Mouse (Mus musculus) ovary, postnatal 10 days (tissue): ENCODE data around the gene Sncg.
"Not testable (repeated sequence)": the region's sequence is repeated elsewhere in the genome, so short reads cannot be mapped to it uniquely, and the experiment has no call there.

Experiments used
- DNase-seq: peaks from one replicate; pipeline ENCODE4 v3.0.0; 2022; ENCODE audit warnings: low spot score

The Sncg gene

DNA sequence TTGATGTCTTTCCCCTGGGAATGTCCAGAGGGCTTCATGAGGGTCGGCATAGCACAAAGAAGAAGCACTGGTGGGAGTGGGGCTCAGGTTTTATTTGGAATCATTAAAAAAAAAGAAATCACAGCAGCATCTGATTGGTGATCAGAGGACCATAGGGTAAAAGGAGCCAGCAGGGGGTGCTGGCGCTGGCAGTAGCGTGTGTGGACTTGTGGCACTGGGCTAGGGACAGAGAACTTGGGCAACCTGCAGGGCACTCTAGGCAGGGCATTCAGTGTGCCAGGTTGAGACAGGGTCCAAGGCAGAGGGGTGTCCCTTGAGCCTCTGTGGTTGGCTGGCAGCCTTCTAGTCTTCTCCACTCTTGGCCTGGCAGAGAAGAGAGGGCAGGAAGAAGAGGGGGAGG is 4.4 kb downstream of the Sncg start:
- no peak for DNase-seq

DNA sequence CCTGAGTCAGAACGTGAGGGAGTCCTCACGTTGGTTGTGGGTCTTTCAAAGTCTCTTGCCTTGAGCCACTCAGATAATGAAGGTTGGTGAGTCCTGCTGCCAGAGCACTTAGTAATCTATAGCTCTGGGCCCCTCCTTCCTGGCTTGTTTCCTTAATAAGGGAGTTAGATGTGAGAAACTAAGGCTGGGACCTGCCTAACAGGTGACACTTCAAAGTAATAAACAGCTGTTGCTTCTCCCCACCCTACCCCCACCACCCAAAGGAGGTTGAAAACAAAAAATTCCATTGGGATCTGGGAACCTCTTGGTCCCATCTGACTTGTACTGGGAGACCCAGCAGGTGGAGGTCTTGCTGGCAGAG is 9.5 kb downstream of the Sncg start:
- DNase-seq, result no peak

DNA sequence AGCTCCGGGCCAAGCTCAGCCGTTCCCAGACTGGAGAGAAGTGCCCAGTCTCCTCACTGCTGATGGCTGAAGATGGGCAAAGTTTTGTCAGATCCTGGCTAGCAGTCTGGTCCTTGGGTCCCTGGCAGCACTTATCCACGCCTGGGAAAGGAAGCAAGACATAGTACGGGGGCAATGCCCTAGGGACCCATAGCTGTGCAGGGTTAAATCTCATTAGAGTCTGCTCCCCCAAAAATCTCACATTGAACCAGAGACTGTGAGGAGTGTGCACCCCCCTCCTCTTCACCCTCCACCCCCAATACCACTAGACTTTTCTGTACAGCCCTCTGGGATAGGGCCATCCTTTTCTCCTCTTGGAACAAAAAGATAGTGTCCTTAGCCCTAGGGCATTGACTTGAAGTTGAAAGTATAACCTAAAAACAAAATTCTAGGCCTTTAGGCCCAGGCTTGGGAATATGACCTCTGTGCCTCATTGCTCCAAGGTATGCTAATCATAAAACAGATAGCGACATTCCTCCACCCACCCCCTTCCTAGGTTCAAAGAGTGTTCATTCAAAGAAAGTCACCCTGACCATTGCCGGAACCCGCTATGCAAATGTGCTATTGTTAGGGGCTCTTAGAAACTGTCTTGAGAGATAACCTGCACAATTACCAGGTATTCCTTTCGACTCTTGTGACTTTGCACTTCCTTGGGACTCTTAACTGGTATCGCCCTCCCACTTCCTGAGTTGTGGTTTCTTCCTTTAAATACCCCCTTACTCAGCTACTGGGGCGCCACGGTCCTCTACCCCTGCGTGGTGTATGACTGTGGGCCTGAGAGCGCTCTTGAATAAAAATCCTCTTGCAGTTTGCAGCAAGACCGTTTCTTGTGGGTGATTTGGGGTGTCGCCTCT is 10.1 kb downstream of the Sncg start:
- not testable (repeated sequence) for DNase-seq

DNA sequence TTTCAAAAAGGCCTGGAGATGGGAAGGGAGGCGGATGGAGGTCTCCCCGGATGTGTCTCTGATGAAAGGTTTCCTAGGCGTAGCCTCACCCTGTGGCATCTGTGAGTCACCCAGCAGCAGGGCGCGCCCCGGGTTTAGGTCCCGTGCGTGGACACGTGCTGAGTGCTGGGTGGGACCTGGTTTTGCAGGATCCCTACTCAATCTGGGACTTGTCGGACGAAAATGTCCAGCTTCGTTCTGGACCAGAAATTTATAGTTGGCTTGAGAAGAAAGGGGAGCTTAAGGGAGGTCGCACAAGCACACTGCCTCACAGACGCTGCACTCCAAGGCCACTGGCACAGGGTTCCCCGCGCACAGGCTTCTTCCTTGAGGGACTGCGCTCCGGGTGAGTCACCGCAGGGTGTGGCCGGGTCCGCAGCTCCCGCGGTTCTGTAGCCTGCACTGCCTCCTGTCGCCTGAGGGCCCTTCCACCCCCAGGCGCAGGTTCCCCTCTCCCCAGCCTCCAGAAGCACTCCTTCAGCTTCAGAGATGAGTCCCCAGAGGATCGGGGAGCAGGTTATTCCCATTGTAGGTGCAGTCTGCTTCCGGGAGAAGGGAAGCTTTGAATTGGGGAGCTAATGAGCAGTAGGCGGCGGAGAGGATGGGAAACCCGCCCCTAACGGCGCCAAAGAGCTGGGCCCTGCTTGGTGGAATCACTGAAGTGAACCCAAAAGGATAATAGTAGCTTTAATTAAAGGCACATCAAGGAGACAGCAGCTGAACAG is 10.9 kb downstream of the Sncg start:
- DNase-seq, result no peak

DNA sequence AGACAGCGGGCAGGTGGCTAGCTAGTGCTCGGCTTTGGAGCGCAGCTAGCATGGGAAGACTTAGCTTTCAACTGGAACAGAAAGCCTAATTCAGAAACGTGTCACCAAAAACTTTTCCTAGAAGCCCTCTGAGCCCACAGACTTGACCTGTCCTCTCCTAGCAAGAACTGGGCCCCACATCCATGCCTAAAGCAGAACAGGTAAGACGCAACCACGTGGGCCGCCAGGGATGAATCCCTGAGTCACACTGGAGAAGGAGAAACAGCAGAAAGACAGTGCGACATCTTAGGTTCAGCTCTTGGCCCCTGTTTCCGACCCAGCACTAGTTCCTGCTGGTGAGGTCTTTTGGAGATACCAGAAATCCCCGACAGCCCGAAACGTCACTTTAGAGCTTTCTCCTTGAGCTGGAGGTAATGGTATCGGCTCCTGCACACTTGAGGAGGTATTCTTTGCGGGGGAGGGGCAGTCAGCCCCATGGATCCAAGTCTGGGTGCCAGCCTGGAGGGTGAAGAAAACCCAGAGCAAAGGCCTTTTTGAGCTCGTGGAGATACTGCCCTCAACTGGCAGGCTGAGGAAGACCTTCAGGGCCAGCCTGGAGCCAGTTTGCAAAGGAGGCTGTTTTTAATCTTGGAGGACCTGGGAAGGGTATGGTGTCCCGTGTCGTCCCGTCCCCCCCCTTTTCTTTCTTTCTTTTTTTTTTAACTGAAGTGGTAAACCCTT is 11.7 kb downstream of the Sncg start:
- peak; percentile 25 for DNase-seq

DNA sequence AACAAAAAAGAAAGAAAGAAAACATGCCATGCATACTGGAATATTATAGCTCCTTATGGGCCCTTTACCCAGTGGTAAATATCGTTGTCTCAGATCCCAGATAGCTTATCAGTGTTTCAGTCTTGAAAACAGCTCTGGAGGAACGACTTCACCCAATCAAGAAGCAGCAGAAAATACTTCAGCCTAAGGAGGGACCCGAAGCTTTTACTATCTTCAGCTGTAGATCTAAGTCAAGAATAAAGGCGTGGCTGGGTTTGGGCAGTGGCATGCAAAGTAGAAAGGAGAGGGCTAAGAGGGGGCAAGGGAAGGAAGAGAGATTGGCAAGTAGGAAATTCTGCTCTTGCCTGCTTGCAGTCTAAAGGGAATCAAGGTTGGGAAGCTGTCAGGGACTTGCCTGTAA is 12.5 kb downstream of the Sncg start:
- DNase-seq, result no peak

DNA sequence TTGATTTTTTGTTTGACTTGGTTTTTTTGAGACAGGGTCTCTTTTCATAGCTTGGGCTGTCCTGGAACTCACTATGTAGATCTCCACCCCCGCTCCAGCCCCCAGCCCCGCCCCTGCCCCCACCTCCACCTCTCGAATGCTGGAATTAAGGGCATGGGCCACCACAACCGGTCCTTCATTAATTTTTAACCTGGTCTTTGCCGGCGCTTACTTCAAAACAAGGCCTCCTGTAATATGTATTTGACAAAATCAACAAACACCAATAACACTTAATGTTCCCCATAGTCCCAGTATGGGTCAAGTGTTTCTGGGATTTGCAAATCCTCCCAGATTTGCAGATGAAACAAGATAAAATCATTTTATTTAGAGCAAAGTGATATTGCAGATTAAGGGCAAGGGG is 14.3 kb downstream of the Sncg start:
- DNase-seq, result no peak

DNA sequence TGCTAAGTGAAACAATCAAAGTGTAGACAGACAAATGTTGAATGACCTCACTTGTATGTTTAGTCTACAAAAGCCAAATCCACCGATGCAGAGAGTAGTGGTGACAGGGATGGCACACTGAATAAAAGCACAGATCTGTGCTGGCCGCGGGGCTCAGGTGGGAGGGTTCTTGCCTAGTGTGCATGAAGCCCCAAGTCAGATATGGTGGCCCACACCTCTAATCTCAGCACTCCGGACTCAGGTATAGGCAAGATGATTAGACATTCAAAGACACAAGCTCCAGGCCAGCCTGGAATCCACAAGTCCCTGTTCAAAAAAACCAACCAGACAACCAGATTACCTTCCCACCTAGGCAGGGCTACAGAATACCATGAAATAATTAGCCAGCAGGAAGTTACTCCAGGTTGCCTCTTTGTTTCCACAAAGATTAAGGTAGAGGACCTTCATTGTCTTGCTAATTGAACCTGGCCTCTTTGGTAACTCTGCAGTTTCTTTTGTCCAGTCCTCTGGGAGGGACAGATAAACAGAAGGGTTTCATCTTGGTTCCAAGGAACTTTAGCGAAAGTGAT is 14.8 kb downstream of the Sncg start:
- DNase-seq, result no peak

DNA sequence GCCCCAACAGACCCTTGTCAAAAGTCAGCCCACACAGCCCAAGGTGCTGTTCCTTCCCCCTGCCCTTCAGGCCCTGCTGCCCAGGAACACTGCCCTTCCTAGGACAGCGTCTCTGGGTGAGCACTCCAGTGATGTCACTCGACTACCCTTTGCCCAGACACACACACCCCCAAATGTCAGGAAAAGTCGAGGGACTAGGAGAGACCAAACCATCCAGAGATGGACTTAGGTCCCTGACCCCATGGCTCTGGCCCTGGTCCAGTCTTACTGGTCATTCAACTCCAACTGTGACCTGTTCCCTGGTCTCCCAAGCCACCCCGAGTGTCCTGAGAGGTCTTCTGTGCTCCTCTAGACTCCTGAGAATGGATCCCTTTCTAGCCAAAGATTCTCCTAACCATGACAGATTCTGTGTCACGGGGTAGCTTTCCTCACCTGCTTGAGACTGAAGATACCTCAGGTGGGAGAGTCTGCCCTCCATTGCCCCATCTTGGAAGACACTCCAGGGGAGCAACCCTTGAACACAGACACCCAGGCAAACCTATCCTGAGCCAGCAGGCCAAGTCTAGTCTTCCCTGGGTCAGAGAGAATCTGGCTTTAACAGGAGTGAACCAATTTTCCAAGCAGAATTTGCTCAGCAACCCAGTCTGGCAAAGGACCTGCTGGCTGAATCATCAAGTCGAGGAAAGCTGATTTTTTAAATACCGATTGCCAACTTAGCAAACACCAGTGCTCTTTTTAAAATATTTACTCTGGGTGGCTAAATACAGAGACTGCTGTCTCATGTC is 16.7 kb downstream of the Sncg start:
- no peak for DNase-seq

DNA sequence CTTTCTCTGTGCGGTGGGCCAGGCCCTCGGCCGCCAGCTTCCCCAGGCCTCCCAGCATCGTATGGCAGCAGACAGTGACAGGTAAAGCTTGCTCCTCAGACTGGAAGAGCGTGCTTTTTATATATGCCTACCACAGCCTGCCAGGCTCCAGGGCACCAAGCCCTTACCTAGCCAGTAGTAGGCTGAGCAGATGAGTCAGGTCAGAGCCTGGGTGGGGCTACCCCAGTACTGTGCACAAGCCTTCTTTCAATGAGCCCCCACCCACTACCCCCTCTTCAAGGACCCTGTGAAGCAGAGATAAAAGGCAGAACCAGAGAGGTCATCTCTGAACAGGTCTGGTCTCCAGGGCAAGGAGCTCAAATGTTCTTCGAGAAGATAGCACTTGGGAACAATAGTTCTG is 19.3 kb downstream of the Sncg start, which contains the start of gene Fam25c:
TSS of gene Fam25c (minus strand) at position 133 of the 400 bp plus-strand sequence.
- DNase-seq, result no peak

DNA sequence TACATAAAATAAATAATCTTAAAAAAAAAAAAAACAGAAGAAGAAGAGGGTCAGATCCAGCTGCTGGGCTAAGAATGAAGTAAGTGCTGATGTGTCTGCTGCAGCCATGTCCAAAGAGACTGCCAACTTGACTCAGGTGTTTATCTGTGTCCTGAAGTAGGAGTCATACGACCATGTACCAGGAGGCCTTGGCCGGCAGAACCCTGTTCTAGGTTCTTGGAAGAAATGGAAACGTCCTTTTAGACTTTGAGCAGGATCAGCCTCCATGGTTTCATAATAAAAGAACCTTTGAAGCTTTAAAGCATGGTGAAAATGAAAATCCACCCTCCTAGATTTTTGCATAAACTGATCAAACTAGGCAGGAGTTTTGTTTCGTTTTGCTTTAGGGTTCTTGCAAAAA is 20.1 kb downstream of the Sncg start:
- DNase-seq, result no peak

DNA sequence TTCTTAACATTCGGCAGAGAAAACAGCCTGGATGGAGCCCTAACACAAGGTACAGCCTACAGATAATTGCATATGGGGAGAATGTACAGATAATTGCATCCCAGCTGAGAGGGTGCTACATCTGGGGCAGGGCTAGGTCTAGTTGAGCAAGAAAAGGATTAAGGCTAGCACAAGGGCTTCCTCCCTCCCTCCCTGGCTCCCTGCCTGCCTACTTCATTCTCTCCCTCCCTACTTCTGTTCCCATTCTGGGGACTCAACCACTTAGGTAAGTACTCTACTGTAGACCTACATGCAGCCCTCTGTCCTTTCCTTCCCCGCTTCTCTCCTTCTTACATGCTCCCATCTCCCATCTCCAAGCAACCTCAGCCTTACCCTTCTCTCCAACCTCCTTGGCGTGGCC is 21.3 kb downstream of the Sncg start:
- no peak for DNase-seq

DNA sequence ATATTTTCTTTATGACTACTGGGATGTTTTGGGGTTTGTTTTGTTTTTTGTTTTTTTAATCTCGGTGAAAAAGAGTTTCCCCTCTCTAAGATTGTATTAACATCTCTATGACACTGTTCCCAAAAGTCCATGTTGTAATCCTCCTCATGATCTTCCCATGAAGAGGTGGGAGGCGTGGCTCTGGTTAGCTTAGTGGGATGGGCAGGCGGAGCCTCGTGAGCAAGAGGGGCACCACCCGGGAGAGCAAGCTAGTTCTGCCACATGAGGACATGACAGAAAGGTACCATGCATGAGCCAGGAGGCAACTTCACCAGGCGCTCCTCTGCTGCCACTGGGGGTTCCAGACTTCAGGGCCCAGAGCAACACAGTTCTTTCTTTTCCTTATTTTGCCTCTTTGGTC is 22.1 kb downstream of the Sncg start:
- no peak for DNase-seq

DNA sequence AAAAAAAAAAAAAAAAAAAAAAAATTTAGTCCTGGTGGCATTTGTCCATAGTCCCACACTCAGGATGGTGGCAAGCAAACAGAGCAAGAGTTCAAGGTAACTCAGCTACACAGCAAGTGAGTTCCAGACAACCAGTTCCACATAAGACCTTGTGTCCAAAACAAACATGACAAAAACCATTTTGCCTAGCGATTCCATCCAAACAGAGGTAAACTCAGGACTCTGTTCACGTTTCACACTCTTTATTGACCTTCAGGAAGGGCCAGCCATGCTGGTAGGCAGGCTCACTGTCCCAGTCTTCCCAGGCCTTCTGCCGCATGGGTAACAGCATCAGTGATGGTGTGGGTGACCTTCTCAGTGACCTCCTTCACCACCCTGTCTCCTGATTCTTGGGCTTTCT is 22.9 kb downstream of the Sncg start:
- DNase-seq, result no peak

DNA sequence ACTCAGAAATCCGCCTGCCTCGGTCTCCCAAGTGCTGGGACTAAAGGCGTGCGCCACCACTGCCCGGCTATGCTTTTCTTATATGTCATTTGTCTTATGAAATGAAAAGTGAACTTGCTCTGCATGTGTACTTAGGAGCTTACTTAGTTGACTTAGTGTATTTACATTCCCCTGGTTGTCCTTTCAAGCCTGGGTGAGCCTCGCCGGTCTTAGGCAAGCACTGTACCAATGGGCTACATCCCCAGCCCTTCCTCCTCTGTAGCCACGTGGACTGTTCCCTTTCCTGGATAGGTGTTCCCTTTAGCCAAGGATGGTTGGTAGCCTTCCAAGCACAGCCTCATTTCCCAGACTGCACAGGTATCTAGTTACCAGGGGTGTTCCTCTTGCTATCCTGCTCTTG is 25.6 kb downstream of the Sncg start:
- no peak for DNase-seq

DNA sequence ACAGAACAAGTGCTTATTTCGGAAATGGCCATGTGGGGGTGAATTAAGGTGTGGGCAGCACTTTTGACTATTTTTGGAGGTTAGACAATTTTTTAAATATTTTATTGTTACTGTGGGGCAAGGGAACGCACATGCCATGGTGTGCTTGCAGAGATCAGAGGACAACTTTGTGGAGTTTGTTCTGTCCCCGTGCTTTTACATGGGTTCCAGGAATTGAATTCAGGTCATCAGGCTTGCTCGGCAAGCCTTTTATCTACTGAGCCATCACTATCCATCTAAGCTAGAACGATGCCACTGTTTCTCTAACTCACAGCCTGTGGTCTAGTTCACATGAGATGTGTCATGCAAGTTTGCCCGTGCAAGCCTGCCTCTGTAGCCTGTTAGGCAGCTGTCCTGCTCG is 26.3 kb downstream of the Sncg start:
- DNase-seq, result no peak

DNA sequence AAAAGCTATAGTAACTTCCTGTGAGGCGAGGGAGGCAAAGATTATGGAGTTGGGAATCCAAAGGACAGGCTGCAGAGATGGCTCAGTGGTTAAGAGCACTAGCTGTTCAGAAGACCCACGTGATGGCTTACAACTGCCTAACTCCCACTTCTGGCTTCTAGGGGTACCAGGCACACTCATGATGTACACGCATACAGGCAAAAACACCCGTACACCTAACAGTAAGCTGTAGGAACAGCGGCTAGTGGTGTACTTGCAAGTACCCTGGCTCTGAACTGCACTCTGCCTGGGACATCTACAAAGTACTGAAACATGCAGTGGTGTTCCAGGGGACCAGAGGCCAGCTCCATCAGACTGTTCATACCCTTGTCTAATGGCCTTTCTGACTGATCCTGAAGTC is 27.5 kb downstream of the Sncg start:
- no peak for DNase-seq

DNA sequence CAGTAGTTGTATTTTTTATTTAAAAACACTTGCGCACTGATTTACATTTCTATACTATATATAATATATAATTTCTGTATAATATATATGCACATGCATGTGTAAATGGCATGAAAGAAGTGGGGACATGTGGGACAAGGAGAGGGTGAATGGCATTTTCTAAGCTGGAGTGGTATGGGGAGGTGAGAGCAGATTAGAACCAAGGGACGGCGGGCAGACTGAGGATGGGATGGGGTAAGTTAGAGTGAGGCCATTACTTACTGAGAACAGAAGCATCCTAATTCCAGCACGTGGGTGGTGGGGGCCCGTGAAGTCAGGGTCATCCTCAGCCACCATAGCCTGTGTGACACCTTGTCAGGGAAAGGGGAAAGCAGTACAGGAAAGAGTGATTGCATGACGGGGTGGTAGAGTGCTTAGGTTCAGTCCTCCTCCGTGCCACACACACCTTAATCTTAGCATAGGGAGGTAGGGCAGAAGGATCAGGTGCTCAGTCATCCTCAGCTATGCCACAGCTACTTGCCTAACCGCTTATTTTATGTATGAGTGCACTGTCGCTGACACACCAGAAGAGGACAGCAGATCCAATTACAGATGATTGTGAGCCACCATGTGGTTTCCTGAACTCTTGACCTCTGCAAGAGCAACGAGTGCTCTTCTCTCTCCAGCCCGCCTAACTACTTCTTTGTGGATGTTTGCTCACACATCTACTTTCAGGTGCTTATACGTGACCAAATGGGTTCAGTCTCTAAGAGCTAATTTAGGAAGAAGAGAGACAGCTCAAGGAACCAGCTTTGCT is 28.6 kb downstream of the Sncg start:
- no peak for DNase-seq

DNA sequence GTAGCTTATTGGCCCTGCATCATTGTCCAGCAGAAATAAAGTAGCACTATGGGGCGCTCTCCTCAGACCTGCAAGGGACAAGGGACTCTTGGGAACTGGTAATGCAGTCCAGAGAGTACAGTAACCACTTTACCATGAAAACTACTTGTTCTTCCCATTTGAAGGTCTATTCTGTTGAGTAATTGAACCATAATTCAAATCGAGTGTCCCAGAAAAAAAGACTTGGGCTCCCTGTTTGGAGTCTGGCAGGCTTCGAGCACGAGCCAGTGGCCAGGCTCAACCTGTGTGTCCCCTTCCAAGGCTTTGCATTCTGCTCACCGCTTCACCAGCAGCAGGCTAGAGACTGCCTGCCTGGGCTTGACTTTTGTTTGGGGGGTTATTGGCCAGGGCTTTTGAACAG is 30.2 kb downstream of the Sncg start:
- no peak for DNase-seq

DNA sequence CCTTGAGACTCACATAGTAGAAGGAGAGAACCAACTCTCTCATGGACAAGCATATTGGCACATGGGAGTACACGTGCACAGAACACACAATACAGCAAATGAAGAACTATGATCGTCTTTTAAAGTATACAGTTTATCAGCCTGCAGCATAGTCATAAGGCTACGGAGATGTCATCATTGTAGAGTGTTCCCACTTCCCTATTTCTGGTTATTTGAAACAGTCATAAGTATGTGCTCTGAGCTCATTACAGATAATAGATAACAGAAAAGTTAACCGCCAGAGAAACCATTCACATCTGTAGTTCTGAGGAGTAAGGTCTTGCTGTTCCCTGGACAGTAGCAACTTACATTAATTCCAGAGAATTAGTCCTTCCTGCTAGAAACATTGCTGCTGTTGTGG is 31.5 kb downstream of the Sncg start:
- no peak for DNase-seq

DNA sequence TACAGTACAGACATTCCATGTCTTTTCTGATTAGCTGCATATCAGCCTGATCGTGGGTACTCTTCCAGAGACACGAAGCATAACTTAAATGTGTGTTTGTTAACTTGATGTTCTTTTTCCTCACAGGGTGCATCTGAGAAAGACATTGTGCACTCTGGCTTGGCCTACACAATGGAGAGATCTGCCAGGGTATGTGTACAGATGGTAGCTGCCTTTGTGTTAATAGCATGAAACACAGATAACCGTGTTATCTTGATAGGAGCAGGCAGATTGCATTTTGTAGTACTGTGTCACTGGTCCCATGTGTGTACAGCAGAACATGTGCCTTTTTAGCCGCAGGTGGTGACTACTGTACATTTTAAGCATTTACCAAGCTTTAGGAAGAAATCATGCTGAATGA is 32.6 kb downstream of the Sncg start:
- no peak for DNase-seq
